Mouse (Mus musculus): Measurements from ENCODE around the gene Hoxd9. TPM values are rescaled to one million over a fixed set of nuclear protein-coding genes. Genes with fewer than 3 reads are reported as not detected.

Gene Hoxd9
- polyA plus RNA-seq, 1 experiment from 2014 or later = 0.09 TPM

GRCm38 (mm10) chr2:74658024-74658666 lies 39.4 kb upstream of the Hoxd9 start:
- peak; percentile 38 for DNase-seq (ENCODE audit: low spot score)
- Histone ChIP-seq H3K4me1 (replicated peaks; ENCODE audit: control insufficient read depth, insufficient read depth, low read length) (peaks cover 5% of the 10 kb centered on the region; the same call in 1 of the 2 replicates), H3K27me3 (ENCODE audit: control insufficient read depth, insufficient read depth, low read length) (peaks cover 89% of the 10 kb centered on the region), H3K9me3 (ENCODE audit: control insufficient read depth, low read length) (no peaks in the 10 kb centered on the region), H3K27ac (peak overlapping the region; percentile 76), H3K9ac (peak overlapping the region; percentile 54), H3K36me3 (replicated peaks; ENCODE audit: control insufficient read depth, insufficient read depth) (no peaks in the 10 kb centered on the region), H3K4me3 (replicated peaks; ENCODE audit: low read length) (peak overlapping the region; percentile 33), H3K4me2 (replicated peaks) (peak overlapping the region; percentile 26)
- WGBS = 2% methylated on average over 15 of the region's 15 CpGs
- no peak for ATAC-seq (ENCODE audit: low FRiP score)

- Histone ChIP-seq H3K27me3 (ENCODE audit: control insufficient read depth, insufficient read depth, low read length) (peaks cover 94% of the 10 kb centered on the region), H3K9me3 (ENCODE audit: control insufficient read depth, low read length) (no peaks in the 10 kb centered on the region), H3K36me3 (replicated peaks; ENCODE audit: control insufficient read depth, insufficient read depth) (no peaks in the 10 kb centered on the region), H3K4me1 (replicated peaks; ENCODE audit: control insufficient read depth, insufficient read depth, low read length) (peaks cover 5% of the 10 kb centered on the region; the same call in 1 of the 2 replicates), H3K4me3 (replicated peaks; ENCODE audit: low read length) (peak overlapping the region; percentile 33), H3K9ac (peak overlapping the region; percentile 54), H3K4me2 (replicated peaks) (peak overlapping the region; percentile 26), H3K27ac (peak overlapping the region; percentile 76)
- DNase-seq (ENCODE audit: low spot score) (peak; percentile 40), ATAC-seq (ENCODE audit: low FRiP score) (no peak)
- under 1% methylated on average over 47 of the region's 47 CpGs for WGBS
These were observed 38.7 kb upstream of the Hoxd9 start for GRCm38 (mm10) chr2:74658667-74659371.

GRCm38 (mm10) chr2:74659507-74660005 lies 38.0 kb upstream of the Hoxd9 start, which contains the start of gene Evx2:
Gene Evx2 (minus strand): TSS chr2:74659557.
- Histone ChIP-seq H3K9me3 (ENCODE audit: control insufficient read depth, low read length) (no peaks in the 10 kb centered on the region), H3K4me1 (replicated peaks; ENCODE audit: control insufficient read depth, insufficient read depth, low read length) (peaks cover 5% of the 10 kb centered on the region; the same call in 1 of the 2 replicates), H3K4me3 (replicated peaks; ENCODE audit: low read length) (peak within 1 kb of the TSS; percentile 33), H3K27ac (peak within 1 kb of the TSS; percentile 76), H3K4me2 (replicated peaks) (peak within 1 kb of the TSS; percentile 28), H3K9ac (peak within 1 kb of the TSS; percentile 54), H3K36me3 (replicated peaks; ENCODE audit: control insufficient read depth, insufficient read depth) (no peaks in the 10 kb centered on the region), H3K27me3 (ENCODE audit: control insufficient read depth, insufficient read depth, low read length) (peaks cover 94% of the 10 kb centered on the region)
- DNase-seq (ENCODE audit: low spot score) = no peak
- no peak for ATAC-seq (ENCODE audit: low FRiP score)
- WGBS = 1% methylated on average over 28 of the region's 28 CpGs

- peaks cover 94% of the 10 kb centered on the region for H3K27me3 ChIP-seq (ENCODE audit: control insufficient read depth, insufficient read depth, low read length)
- ATAC-seq (ENCODE audit: low FRiP score) (no peak), DNase-seq (ENCODE audit: low spot score) (no peak)
- peaks cover 3% of the 10 kb centered on the region; the same call in 1 of the 2 replicates for H3K4me1 ChIP-seq (replicated peaks; ENCODE audit: control insufficient read depth, insufficient read depth, low read length)
- H3K4me2 ChIP-seq (replicated peaks) = peak overlapping the region; percentile 28
- H3K36me3 ChIP-seq (replicated peaks; ENCODE audit: control insufficient read depth, insufficient read depth) = no peaks in the 10 kb centered on the region
- WGBS = 4% methylated on average over 30 of the region's 30 CpGs
- no peak overlapping the region for H3K27ac ChIP-seq
- H3K4me3 ChIP-seq (replicated peaks; ENCODE audit: low read length) = peak overlapping the region; percentile 33
- no peaks in the 10 kb centered on the region for H3K9me3 ChIP-seq (ENCODE audit: control insufficient read depth, low read length)
- H3K9ac ChIP-seq = peak overlapping the region; percentile 11; the same call in 1 of the 2 replicates
These were observed 36.8 kb upstream of the Hoxd9 start for GRCm38 (mm10) chr2:74660421-74661375.

GRCm38 (mm10) chr2:74661685-74662084 lies 35.8 kb upstream of the Hoxd9 start:
- H3K27ac ChIP-seq = no peak overlapping the region
- DNase-seq (ENCODE audit: low spot score) = peak; percentile 84
- peak overlapping the region; percentile 41 for H3K4me2 ChIP-seq (replicated peaks)
- peaks cover 94% of the 10 kb centered on the region for H3K27me3 ChIP-seq (ENCODE audit: control insufficient read depth, insufficient read depth, low read length)
- no peaks in the 10 kb centered on the region; the same call in 1 of the 2 replicates for H3K4me1 ChIP-seq (replicated peaks; ENCODE audit: control insufficient read depth, insufficient read depth, low read length)
- WGBS = 1% methylated on average over 14 of the region's 14 CpGs
- no peak overlapping the region for H3K9ac ChIP-seq
- H3K9me3 ChIP-seq (ENCODE audit: control insufficient read depth, low read length) = no peaks in the 10 kb centered on the region
- ATAC-seq (ENCODE audit: low FRiP score) = peak; percentile 59
- no peaks in the 10 kb centered on the region for H3K36me3 ChIP-seq (replicated peaks; ENCODE audit: control insufficient read depth, insufficient read depth)
- H3K4me3 ChIP-seq (replicated peaks; ENCODE audit: low read length) = no peak overlapping the region

- H3K4me1 ChIP-seq (replicated peaks; ENCODE audit: control insufficient read depth, insufficient read depth, low read length) = peaks cover 4% of the 10 kb centered on the region; the same call in 1 of the 2 replicates
- no peak overlapping the region for H3K4me2 ChIP-seq (replicated peaks)
- no peak overlapping the region for H3K9ac ChIP-seq
- H3K27me3 ChIP-seq (ENCODE audit: control insufficient read depth, insufficient read depth, low read length) = peaks cover 98% of the 10 kb centered on the region
- no peak overlapping the region for H3K4me3 ChIP-seq (replicated peaks; ENCODE audit: low read length)
- no peak for ATAC-seq (ENCODE audit: low FRiP score)
- H3K36me3 ChIP-seq (replicated peaks; ENCODE audit: control insufficient read depth, insufficient read depth) = no peaks in the 10 kb centered on the region
- H3K27ac ChIP-seq = no peak overlapping the region
- 7% methylated on average over 18 of the region's 18 CpGs for WGBS
- DNase-seq (ENCODE audit: low spot score) = no peak
- H3K9me3 ChIP-seq (ENCODE audit: control insufficient read depth, low read length) = no peaks in the 10 kb centered on the region
These were observed 34.1 kb upstream of the Hoxd9 start for GRCm38 (mm10) chr2:74663291-74663925.

GRCm38 (mm10) chr2:74666411-74666810 lies 31.1 kb upstream of the Hoxd9 start:
- Histone ChIP-seq H3K4me3 (replicated peaks; ENCODE audit: low read length) (no peak overlapping the region), H3K9me3 (ENCODE audit: control insufficient read depth, low read length) (no peaks in the 10 kb centered on the region), H3K4me1 (replicated peaks; ENCODE audit: control insufficient read depth, insufficient read depth, low read length) (peaks cover 4% of the 10 kb centered on the region; the same call in 1 of the 2 replicates), H3K27ac (no peak overlapping the region), H3K27me3 (ENCODE audit: control insufficient read depth, insufficient read depth, low read length) (peaks cover 98% of the 10 kb centered on the region), H3K4me2 (replicated peaks) (no peak overlapping the region), H3K36me3 (replicated peaks; ENCODE audit: control insufficient read depth, insufficient read depth) (no peaks in the 10 kb centered on the region), H3K9ac (no peak overlapping the region)
- ATAC-seq (ENCODE audit: low FRiP score) (no peak), DNase-seq (ENCODE audit: low spot score) (no peak)
- 2% methylated on average over 7 of the region's 7 CpGs for WGBS

- peaks cover 4% of the 10 kb centered on the region; the same call in 1 of the 2 replicates for H3K4me1 ChIP-seq (replicated peaks; ENCODE audit: control insufficient read depth, insufficient read depth, low read length)
- H3K36me3 ChIP-seq (replicated peaks; ENCODE audit: control insufficient read depth, insufficient read depth) = no peaks in the 10 kb centered on the region
- no peak overlapping the region for H3K27ac ChIP-seq
- H3K27me3 ChIP-seq (ENCODE audit: control insufficient read depth, insufficient read depth, low read length) = peaks cover 98% of the 10 kb centered on the region
- H3K9me3 ChIP-seq (ENCODE audit: control insufficient read depth, low read length) = no peaks in the 10 kb centered on the region
- H3K4me2 ChIP-seq (replicated peaks) = no peak overlapping the region
- DNase-seq (ENCODE audit: low spot score) (no peak), ATAC-seq (ENCODE audit: low FRiP score) (no peak)
- no peak overlapping the region for H3K9ac ChIP-seq
- no peak overlapping the region for H3K4me3 ChIP-seq (replicated peaks; ENCODE audit: low read length)
- WGBS = 2% methylated on average over 36 of the region's 36 CpGs
These were observed 30.2 kb upstream of the Hoxd9 start for GRCm38 (mm10) chr2:74667191-74667841.

All from hindbrain, embryonic 14.5 days (tissue).